Mouse (Mus musculus) stomach, adult 2 months (tissue): ENCODE results near the gene Myh9. TPM values are rescaled to one million over a fixed set of nuclear protein-coding genes. Genes with fewer than 3 reads are reported as not detected.

Source experiments
- polyA plus RNA-seq: library from polyadenylated mRNA; depleted of rRNA; stranded (reverse); fragments of >200 nt; gene quantifications from 2 replicates; pipeline ENCODE4 v1.2.3, GENCODE M21; 2012; rRNA removed

Gene Myh9
- polyA plus RNA-seq, result 23.9 and 30.1 TPM in 2 replicates

DNA sequence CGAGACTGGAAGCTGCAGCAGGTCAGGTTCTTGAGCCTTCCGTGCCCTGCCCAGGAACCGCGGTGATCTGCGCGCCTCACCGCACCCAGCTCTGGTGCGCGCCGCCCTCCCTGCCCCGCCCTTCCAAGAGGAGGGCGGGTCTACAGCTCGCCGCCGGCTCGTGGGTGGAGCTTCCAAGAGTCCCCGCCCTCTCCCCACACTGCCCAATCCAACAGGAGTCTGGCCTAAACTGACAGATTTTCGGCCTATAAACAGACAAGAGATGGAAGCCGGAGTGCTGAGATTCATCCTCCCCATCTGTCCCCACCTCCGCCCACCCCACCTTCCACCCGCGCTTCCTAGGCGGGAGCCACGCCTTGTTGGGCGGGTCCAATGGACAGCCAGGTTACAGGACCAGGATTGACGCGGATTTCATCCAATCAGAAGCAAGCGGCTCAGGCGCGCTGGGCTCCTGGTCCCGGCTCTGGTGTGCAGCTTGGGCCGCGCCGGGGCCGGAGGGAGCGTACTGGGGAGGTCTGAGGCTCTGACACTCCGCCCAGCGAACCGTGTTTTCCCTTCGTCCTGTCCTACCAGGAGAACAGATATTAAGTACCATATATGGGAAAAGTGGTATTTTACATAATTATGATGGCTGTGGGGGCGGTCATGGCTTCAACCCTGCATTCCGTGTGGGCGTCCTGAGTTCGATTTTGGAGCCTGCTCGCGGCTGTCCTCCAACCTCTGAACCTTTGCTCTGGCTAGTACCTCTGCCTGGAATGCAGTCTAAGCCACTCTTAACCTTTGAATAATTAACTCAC is at the start of gene Myh9:
TSS of gene Myh9 (minus strand) at position 129 of the 797 bp plus-strand sequence.

DNA sequence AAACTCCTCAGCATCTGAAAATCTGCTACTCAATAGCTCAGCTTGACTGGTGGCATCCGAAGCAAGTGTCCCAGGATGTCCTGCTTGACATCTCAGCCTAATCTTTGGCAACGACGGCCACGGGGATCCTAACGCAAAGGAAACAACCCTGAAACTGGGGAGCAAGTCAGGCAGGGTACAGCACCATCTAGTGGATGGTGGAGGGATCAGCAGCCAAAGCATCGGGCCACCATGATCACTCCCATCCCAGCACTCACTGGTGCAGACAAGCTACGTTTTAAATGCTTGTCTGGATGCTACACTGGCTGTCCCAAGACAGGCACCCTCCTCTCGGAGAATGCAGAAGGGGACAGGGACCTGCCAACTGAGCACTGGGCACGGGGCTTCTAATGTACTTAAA is 85.1 kb downstream of the Myh9 start, which contains the start of gene Apol8:
TSS of gene Apol8 (minus strand) at position 156 of the 400 bp plus-strand sequence.

DNA sequence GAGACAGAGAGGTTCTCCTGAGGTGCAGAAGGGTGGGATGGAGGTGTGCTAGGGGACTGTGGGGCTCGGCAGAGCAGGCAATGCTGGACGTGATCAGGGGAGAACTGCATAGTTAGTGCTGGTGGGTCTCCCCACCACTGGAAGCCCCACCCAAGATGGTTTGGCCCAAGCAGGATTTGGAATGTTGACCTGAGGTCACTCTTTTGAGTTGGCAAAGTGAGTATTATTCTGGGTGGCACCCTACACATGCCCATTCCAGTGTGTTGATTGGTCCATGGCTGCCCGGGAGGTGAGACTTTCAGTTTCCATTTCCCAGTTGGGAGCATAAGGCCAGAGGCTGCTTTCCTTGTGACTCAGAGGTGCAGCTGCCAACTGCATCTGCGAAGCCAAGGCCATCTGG is 113.2 kb downstream of the Myh9 start, which contains the start of gene Apol9b:
TSS of gene Apol9b (plus strand) at position 301 of the 400 bp plus-strand sequence.

Other genes with a start within 250 kb of the Myh9 start
- 0.06 TPM in 1 of 2 replicates, not detected in the other for gene Apol10b, start 246.1 kb downstream of the Myh9 start, polyA plus RNA-seq
- gene Gm36245, start 242.9 kb downstream of the Myh9 start, polyA plus RNA-seq, result not detected in 2 replicates
- gene Apol11b, start 198.9 kb downstream of the Myh9 start, polyA plus RNA-seq, result not detected in 2 replicates
- not detected in 2 replicates for gene Apol7e, start 143.3 kb downstream of the Myh9 start, polyA plus RNA-seq
- gene Apol9b, start 113.1 kb downstream of the Myh9 start, polyA plus RNA-seq, result 0.80 and 1.3 TPM in 2 replicates
- gene Apol8, start 85.2 kb downstream of the Myh9 start, polyA plus RNA-seq, result not detected in 2 replicates
- 194 and 238 TPM in 2 replicates for gene Txn2, start 86.8 kb upstream of the Myh9 start, polyA plus RNA-seq
- 1.0 and 1.1 TPM in 2 replicates for gene Foxred2, start 114.5 kb upstream of the Myh9 start, polyA plus RNA-seq
- gene Eif3d, start 128.6 kb upstream of the Myh9 start, polyA plus RNA-seq, result 78.2 and 129 TPM in 2 replicates